Mouse (Mus musculus) spleen, postnatal 14 days (tissue): ENCODE results near the gene Gm3012.
"Not testable (repeated sequence)": the region's sequence is repeated elsewhere in the genome, so short reads cannot be mapped to it uniquely, and the experiment has no call there.

ENCODE experiments used
- DNase-seq, 2 experiments: peaks; one replicate each; pipeline ENCODE4 v3.0.0; 2021 to 2022; ENCODE audit warnings: low spot score in 2 of 2

The Gm3012 gene

GRCm38 (mm10) chr14:3634212-3634611 is at the start of gene Gm3012:
Gene Gm3012, plus strand, starts transcription at chr14:3634512.
- DNase-seq: not testable (repeated sequence)

- not testable (repeated sequence) for DNase-seq
These were observed 17.4 kb downstream of the Gm3012 start, which contains the start of gene Gm3020 for GRCm38 (mm10) chr14:3651730-3652129. Gene Gm3020, plus strand, starts transcription at chr14:3652030.

- not testable (repeated sequence) for DNase-seq
These were observed 54.2 kb downstream of the Gm3012 start, which contains the start of gene Gm3043 for GRCm38 (mm10) chr14:3688483-3688882. Gene Gm3043, plus strand, starts transcription at chr14:3688783.
